Mouse (Mus musculus): Measurements from ENCODE around the gene Ncoa7. TPM values are rescaled to one million over a fixed set of nuclear protein-coding genes. Genes with fewer than 3 reads are reported as not detected.
A peak's percentile ranks its signal among the peaks of the same experiment; 100 is the strongest.

Gene Ncoa7
- polyA plus RNA-seq, 1 experiment from 2014 or later: 25.4 TPM

DNA sequence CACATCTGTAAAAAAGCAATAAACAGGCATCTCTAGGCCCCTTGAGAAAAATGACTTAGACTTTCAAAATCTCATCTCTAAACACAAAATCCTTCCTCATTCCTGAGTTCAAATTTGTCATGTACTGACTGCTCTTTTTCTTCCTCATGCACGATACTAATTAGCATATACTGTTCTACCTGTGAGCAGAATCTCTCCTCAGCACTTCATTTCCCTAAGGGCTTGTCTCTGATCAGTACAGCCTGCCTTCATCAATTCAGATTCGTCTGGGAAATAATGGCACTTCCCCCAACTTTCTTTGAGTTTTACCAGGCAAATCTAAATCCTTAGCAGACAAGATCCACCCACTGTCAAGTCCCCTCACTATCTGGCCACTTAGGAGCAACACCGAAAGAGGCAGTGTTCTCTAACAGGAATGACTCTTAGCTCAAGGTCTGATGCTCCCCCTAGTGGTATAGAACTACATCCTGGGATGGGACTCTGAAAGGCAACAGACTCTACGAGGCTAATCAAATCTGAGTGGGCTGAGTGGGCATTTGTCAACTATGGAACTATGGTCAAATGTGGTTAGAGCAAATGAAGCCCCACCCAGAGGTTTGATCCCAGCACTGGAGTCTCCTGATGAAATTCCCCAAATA, 84.3 kb downstream of the Ncoa7 start:
- ATAC-seq: peak; percentile 66
- Histone ChIP-seq H3K4me2 (ENCODE audit: low read length) (no peak overlapping the region), H3K9ac (ENCODE audit: low read depth, low read length) (no peak overlapping the region), H3K36me3 (ENCODE audit: control insufficient read depth, insufficient read depth, low read length) (no peaks in the 10 kb centered on the region; the same call in 1 of the 2 replicates), H3K27ac (ENCODE audit: low read length) (no peak overlapping the region), H3K27me3 (ENCODE audit: control insufficient read depth, insufficient read depth, low read depth, low read length) (no peaks in the 10 kb centered on the region), H3K4me3 (ENCODE audit: low read depth, low read length) (no peak overlapping the region), H3K4me1 (ENCODE audit: control insufficient read depth, insufficient read depth, low read length) (no peaks in the 10 kb centered on the region), H3K9me3 (replicated peaks; ENCODE audit: control insufficient read depth, low read length, poor library complexity, severe bottlenecking) (no peaks in the 10 kb centered on the region)
- WGBS: 22% methylated on average over 4 of the region's 4 CpGs

DNA sequence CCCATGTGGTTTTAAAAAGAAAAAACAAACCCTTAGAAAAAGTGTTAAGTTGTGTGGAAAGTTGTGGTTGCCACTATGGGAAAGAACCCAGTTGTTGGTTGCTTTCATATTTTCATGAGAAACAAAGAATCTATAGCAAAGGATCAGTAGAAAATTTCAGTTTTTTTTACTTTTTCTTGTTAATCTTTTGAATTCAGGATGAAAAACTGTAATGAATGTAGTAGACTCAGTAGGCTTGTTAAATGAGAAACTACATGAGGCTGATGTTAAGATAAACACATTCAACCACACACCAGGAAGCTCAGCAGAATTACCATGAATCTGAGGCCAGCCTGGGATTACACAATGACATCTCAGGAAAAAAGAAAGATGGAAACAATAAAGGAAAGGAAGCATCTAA, 87.0 kb downstream of the Ncoa7 start:
- ATAC-seq: no peak
- no peaks in the 10 kb centered on the region for H3K27me3 ChIP-seq (ENCODE audit: control insufficient read depth, insufficient read depth, low read depth, low read length)
- H3K4me3 ChIP-seq (ENCODE audit: low read depth, low read length): no peak overlapping the region
- no peak overlapping the region for H3K27ac ChIP-seq (ENCODE audit: low read length)
- no peaks in the 10 kb centered on the region for H3K9me3 ChIP-seq (replicated peaks; ENCODE audit: control insufficient read depth, low read length, poor library complexity, severe bottlenecking)
- no peak overlapping the region for H3K4me2 ChIP-seq (ENCODE audit: low read length)
- no peak overlapping the region for H3K9ac ChIP-seq (ENCODE audit: low read depth, low read length)
- H3K36me3 ChIP-seq (ENCODE audit: control insufficient read depth, insufficient read depth, low read length): no peaks in the 10 kb centered on the region
- no peaks in the 10 kb centered on the region for H3K4me1 ChIP-seq (ENCODE audit: control insufficient read depth, insufficient read depth, low read length)

DNA sequence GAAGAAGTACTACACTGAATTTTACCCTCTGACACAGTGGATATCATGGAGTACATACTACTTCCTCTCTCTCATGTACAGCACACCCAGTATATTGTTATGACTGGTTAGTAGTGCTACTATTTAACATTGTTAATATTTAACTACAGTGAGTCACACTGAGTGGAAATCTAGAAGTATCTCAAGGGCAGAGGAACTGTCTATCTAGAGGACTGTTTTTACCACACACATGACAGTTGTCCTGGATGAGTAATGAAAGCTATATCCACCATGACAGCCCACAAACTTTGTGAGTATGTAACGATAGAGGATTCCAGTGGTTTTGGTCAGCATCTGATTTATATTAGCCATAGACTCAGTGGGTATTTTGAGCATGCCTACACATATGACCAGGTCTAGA, 90.6 kb downstream of the Ncoa7 start:
- no peaks in the 10 kb centered on the region for H3K27me3 ChIP-seq (ENCODE audit: control insufficient read depth, insufficient read depth, low read depth, low read length)
- H3K9me3 ChIP-seq (replicated peaks; ENCODE audit: control insufficient read depth, low read length, poor library complexity, severe bottlenecking): no peaks in the 10 kb centered on the region
- WGBS: 95% methylated on average over 1 of the region's 1 CpGs
- H3K4me3 ChIP-seq (ENCODE audit: low read depth, low read length): no peak overlapping the region
- no peaks in the 10 kb centered on the region for H3K4me1 ChIP-seq (ENCODE audit: control insufficient read depth, insufficient read depth, low read length)
- no peak overlapping the region for H3K27ac ChIP-seq (ENCODE audit: low read length)
- no peak overlapping the region for H3K4me2 ChIP-seq (ENCODE audit: low read length)
- H3K36me3 ChIP-seq (ENCODE audit: control insufficient read depth, insufficient read depth, low read length): no peaks in the 10 kb centered on the region
- ATAC-seq: no peak
- no peak overlapping the region for H3K9ac ChIP-seq (ENCODE audit: low read depth, low read length)

DNA sequence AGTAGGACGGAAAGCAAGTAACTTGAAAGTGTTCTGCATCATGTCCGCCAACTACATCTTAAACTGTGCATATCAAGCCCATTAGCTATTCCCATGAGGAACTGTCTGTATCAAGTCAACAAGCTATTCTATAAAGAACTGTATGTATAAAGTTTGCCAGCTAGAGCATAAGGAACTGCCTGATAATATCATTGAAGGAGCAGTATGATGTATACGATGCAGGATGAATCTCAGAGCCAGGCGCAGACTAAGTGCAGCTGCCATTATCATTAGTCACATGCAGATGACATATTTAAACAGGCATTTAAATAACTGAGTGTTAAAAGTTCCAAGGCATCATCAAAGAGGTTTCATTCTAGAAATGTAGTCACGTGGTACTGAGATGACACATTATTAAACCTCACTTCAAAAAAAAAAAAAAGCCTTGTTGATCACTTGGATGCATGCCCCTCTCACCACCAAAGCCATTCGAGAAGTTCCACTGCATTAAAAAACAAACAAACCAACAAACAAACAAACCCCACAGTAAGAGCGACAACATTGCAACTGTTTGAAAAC, 93.2 kb downstream of the Ncoa7 start:
- Histone ChIP-seq H3K4me1 (ENCODE audit: control insufficient read depth, insufficient read depth, low read length) (no peaks in the 10 kb centered on the region), H3K27me3 (ENCODE audit: control insufficient read depth, insufficient read depth, low read depth, low read length) (no peaks in the 10 kb centered on the region), H3K27ac (ENCODE audit: low read length) (no peak overlapping the region), H3K4me3 (ENCODE audit: low read depth, low read length) (no peak overlapping the region), H3K4me2 (ENCODE audit: low read length) (no peak overlapping the region), H3K36me3 (ENCODE audit: control insufficient read depth, insufficient read depth, low read length) (no peaks in the 10 kb centered on the region), H3K9ac (ENCODE audit: low read depth, low read length) (no peak overlapping the region), H3K9me3 (replicated peaks; ENCODE audit: control insufficient read depth, low read length, poor library complexity, severe bottlenecking) (no peaks in the 10 kb centered on the region)
- no peak for ATAC-seq
- WGBS: 92% methylated on average over 7 of the region's 7 CpGs

DNA sequence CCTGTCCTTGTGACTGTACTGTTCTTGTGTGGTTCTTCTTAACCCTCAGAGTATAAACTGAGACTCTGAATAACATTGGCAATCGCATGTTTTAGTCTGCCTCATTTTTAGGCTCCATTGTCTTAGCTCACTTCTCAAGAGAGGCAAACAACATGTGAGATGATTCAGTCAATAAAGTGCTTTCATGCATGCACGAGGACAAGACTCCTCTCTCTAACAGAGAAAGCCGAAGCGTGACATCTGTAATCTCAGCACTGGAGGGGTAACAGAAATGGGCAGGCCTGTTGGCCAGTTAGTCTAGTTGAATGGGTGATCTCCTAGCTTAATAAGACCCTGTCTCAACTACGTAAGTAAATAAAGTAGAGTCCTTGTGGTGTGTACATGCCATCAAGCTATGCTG, 95.1 kb downstream of the Ncoa7 start:
- ATAC-seq: no peak
- H3K9me3 ChIP-seq (replicated peaks; ENCODE audit: control insufficient read depth, low read length, poor library complexity, severe bottlenecking): no peaks in the 10 kb centered on the region
- WGBS: 81% methylated on average over 5 of the region's 5 CpGs
- no peak overlapping the region for H3K9ac ChIP-seq (ENCODE audit: low read depth, low read length)
- H3K27ac ChIP-seq (ENCODE audit: low read length): no peak overlapping the region
- H3K4me3 ChIP-seq (ENCODE audit: low read depth, low read length): no peak overlapping the region
- H3K4me2 ChIP-seq (ENCODE audit: low read length): no peak overlapping the region
- no peaks in the 10 kb centered on the region for H3K27me3 ChIP-seq (ENCODE audit: control insufficient read depth, insufficient read depth, low read depth, low read length)
- H3K4me1 ChIP-seq (ENCODE audit: control insufficient read depth, insufficient read depth, low read length): no peaks in the 10 kb centered on the region
- H3K36me3 ChIP-seq (ENCODE audit: control insufficient read depth, insufficient read depth, low read length): 0 out of 2 replicates have a peak, but pooled peaks cover 8% of the 10 kb centered on the region

DNA sequence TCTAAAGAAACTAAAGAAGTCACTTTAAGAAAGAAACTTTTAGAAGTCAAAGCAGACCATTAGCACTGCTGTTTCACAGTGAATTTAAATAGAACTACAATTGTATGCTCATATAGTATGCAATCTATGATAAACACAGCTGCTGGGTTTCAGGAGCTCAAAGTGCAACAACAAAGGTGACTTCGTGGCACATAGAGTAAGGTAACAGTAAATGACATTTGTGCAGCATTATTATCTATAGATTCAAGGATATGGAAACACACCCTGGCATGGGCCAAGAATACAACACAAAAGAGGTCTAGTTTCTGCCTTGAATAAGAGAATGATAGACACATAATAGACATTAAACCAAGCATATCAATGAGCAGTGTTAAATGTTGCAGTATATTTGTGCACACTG, 100.5 kb downstream of the Ncoa7 start:
- Histone ChIP-seq H3K9me3 (replicated peaks; ENCODE audit: control insufficient read depth, low read length, poor library complexity, severe bottlenecking) (no peaks in the 10 kb centered on the region), H3K4me2 (ENCODE audit: low read length) (no peak overlapping the region), H3K9ac (ENCODE audit: low read depth, low read length) (no peak overlapping the region), H3K4me3 (ENCODE audit: low read depth, low read length) (no peak overlapping the region), H3K4me1 (ENCODE audit: control insufficient read depth, insufficient read depth, low read length) (no peaks in the 10 kb centered on the region), H3K27me3 (ENCODE audit: control insufficient read depth, insufficient read depth, low read depth, low read length) (no peaks in the 10 kb centered on the region), H3K36me3 (ENCODE audit: control insufficient read depth, insufficient read depth, low read length) (0 out of 2 replicates have a peak, but pooled peaks cover 11% of the 10 kb centered on the region), H3K27ac (ENCODE audit: low read length) (no peak overlapping the region)
- 85% methylated on average over 1 of the region's 1 CpGs for WGBS
- ATAC-seq: no peak

DNA sequence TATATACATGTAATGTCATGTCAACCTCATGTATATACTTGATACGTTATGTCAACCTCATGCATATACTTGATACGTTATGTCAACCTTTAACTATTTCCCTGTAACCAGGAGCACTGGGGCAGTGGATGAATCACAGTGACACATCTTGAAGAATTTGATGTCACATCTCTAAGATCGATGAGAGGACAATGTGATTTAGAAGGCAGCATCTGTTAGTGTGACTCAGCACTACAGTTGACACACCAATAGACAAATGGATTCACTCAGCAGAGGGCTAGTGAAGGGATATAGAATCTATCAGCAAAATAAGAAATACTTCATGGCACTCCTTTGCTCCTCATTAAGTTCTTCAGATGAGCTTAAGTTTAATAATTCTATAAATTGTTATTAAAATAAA, 116.3 kb downstream of the Ncoa7 start:
- Histone ChIP-seq H3K27me3 (ENCODE audit: control insufficient read depth, insufficient read depth, low read depth, low read length) (no peaks in the 10 kb centered on the region), H3K4me2 (ENCODE audit: low read length) (no peak overlapping the region), H3K27ac (ENCODE audit: low read length) (no peak overlapping the region), H3K4me1 (ENCODE audit: control insufficient read depth, insufficient read depth, low read length) (no peaks in the 10 kb centered on the region), H3K9me3 (replicated peaks; ENCODE audit: control insufficient read depth, low read length, poor library complexity, severe bottlenecking) (no peaks in the 10 kb centered on the region), H3K9ac (ENCODE audit: low read depth, low read length) (no peak overlapping the region), H3K4me3 (ENCODE audit: low read depth, low read length) (no peak overlapping the region), H3K36me3 (ENCODE audit: control insufficient read depth, insufficient read depth, low read length) (peaks cover 7% of the 10 kb centered on the region)
- no peak for ATAC-seq
- 94% methylated on average over 3 of the region's 3 CpGs for WGBS

DNA sequence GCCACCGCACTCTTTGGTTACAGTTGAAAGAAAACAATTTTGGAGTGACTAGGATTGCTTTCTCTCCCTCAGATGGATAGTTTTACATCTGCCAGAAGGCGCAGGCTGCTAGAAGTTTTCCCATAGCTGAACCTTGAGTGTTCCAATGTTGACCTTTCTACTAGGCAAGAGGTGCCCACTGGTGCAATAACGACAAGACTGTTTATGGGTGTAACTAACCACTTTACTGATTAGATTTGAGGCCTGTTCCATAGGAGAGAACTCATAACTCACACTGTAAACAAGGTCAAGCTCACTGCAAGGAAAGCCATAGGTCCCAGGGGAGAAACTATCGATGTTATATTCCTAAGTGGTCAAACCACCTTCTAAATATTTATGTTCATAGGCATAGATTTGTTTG, 119.7 kb downstream of the Ncoa7 start:
- Histone ChIP-seq H3K9ac (ENCODE audit: low read depth, low read length) (no peak overlapping the region), H3K9me3 (replicated peaks; ENCODE audit: control insufficient read depth, low read length, poor library complexity, severe bottlenecking) (no peaks in the 10 kb centered on the region), H3K4me3 (ENCODE audit: low read depth, low read length) (no peak overlapping the region), H3K4me2 (ENCODE audit: low read length) (no peak overlapping the region), H3K36me3 (ENCODE audit: control insufficient read depth, insufficient read depth, low read length) (no peaks in the 10 kb centered on the region), H3K4me1 (ENCODE audit: control insufficient read depth, insufficient read depth, low read length) (no peaks in the 10 kb centered on the region), H3K27me3 (ENCODE audit: control insufficient read depth, insufficient read depth, low read depth, low read length) (no peaks in the 10 kb centered on the region), H3K27ac (ENCODE audit: low read length) (no peak overlapping the region)
- 95% methylated on average over 4 of the region's 4 CpGs for WGBS
- ATAC-seq: no peak

DNA sequence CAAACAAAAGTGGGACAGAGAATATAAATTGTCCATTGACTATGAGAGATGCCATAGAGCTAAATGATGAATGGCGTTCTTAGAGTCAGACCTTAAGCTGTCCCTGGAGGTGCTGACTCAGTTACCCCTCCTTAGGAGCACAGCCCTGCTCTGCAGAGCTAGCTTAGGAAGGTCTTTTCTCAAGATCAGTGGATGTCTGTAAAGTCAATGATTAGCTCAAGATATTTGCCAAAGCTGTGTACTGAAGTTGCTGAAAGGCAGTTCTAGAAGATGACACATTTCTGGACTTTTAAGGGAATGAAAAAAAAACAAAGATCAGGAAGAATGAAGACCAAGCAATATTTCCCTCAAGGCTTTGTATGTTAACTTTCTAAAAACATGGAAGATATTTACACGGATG, 123.4 kb downstream of the Ncoa7 start:
- Histone ChIP-seq H3K27ac (ENCODE audit: low read length) (no peak overlapping the region), H3K27me3 (ENCODE audit: control insufficient read depth, insufficient read depth, low read depth, low read length) (no peaks in the 10 kb centered on the region), H3K36me3 (ENCODE audit: control insufficient read depth, insufficient read depth, low read length) (no peaks in the 10 kb centered on the region), H3K9me3 (replicated peaks; ENCODE audit: control insufficient read depth, low read length, poor library complexity, severe bottlenecking) (no peaks in the 10 kb centered on the region), H3K4me1 (ENCODE audit: control insufficient read depth, insufficient read depth, low read length) (no peaks in the 10 kb centered on the region), H3K4me3 (ENCODE audit: low read depth, low read length) (no peak overlapping the region), H3K9ac (ENCODE audit: low read depth, low read length) (no peak overlapping the region), H3K4me2 (ENCODE audit: low read length) (no peak overlapping the region)
- 95% methylated on average over 2 of the region's 2 CpGs for WGBS
- ATAC-seq: no peak
